Mouse (Mus musculus): ENCODE measurements at regions not wholly inside any gene's neighbourhood (a gene's known extent, or its start where the extent isn't known, plus 50 kb on each side); places are given as distances from the start of the nearest gene placed in this dataset.

DNA sequence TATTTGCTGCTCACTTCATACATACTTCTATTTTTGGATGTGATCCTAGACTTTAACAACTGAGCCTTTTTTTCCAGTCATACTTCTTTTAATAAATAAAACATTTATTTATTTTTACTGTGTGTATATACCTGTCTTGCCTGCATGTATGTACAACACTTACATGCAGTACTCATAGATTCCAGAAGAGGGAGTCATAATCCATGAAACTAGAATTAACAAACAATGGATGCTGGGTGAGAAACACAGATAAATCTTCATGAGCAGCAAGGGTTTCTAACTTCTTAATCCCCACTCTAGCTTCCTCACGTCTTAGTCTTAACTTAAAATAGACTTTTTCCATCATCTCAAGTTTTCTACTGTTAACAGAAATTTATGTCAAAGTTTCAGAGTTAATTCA is 1253.7 kb upstream of the Nr2f1 start:
- whole genome bisulfite sequencing, result 57% methylated on average over 1 of the region's 1 CpGs
- DNase-seq, result no peak
- Histone ChIP-seq H3K4me1 (ENCODE audit: control insufficient read depth, insufficient read depth, low read length) (no peaks in the 10 kb centered on the region), H3K27ac (ENCODE audit: insufficient read depth, low read depth, low read length) (no peak overlapping the region), H3K4me3 (ENCODE audit: insufficient read depth, low read depth, low read length) (no peak overlapping the region), H3K36me3 (ENCODE audit: control insufficient read depth, insufficient read depth, low read length) (no peaks in the 10 kb centered on the region), H3K27me3 (replicated peaks; ENCODE audit: control insufficient read depth, insufficient read depth, low read length) (no peaks in the 10 kb centered on the region)
- no peak for TF ChIP-seq CTCF (conservative IDR thresholded peaks at IDR 0.05; ENCODE audit: insufficient read depth, insufficient read length, low read depth, low read length)
- TF ChIP-seq POLR2A (IDR thresholded peaks at IDR 0.05; ENCODE audit: low read depth, low read length), result no peak

DNA sequence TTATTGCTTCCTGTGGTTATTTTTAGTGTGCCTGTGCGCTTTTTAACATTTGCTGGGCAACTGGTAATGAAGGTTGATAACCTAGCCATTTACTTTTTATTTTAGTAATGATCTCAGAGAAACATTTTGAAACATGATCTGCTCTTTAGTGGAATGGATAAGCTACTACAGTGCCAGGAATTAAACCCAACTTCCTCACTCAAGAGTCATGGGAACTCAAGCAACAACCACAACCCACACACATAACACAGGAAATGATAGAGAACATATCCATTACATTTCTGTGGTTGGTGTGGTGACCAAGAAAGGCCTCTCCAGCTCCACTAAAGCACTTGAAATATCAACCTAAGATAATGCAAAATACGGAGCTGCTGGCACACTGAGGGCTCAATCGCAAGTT is 1243.6 kb upstream of the Nr2f1 start:
- Histone ChIP-seq H3K27ac (ENCODE audit: insufficient read depth, low read depth, low read length) (no peak overlapping the region), H3K4me3 (ENCODE audit: insufficient read depth, low read depth, low read length) (no peak overlapping the region), H3K36me3 (ENCODE audit: control insufficient read depth, insufficient read depth, low read length) (no peaks in the 10 kb centered on the region), H3K4me1 (ENCODE audit: control insufficient read depth, insufficient read depth, low read length) (no peaks in the 10 kb centered on the region), H3K27me3 (replicated peaks; ENCODE audit: control insufficient read depth, insufficient read depth, low read length) (no peaks in the 10 kb centered on the region)
- DNase-seq, result no peak
- 70% methylated on average over 3 of the region's 3 CpGs for WGBS
- TF ChIP-seq CTCF (conservative IDR thresholded peaks at IDR 0.05; ENCODE audit: insufficient read depth, insufficient read length, low read depth, low read length) (no peak), POLR2A (IDR thresholded peaks at IDR 0.05; ENCODE audit: low read depth, low read length) (no peak)

DNA sequence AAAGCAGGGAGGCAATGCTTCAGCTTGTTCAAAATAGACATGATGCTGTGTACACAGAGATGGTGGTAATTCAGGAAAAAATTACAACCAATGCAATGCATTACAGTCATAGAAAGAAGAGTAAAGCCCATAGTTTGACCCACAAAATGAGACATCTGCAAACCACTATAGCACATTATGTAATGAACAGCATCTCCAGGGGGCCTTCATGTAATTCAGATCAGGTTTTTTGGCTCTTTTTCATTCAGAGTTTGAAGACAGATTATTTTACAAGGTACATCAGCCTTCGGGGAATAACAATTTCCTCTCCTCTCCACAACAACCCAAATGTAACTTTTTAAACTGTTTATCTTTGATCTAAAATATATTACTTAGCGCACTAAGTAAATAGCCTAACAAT is 1243.1 kb upstream of the Nr2f1 start:
- Histone ChIP-seq H3K4me1 (ENCODE audit: control insufficient read depth, insufficient read depth, low read length) (no peaks in the 10 kb centered on the region), H3K27ac (ENCODE audit: insufficient read depth, low read depth, low read length) (no peak overlapping the region), H3K36me3 (ENCODE audit: control insufficient read depth, insufficient read depth, low read length) (no peaks in the 10 kb centered on the region), H3K4me3 (ENCODE audit: insufficient read depth, low read depth, low read length) (no peak overlapping the region), H3K27me3 (replicated peaks; ENCODE audit: control insufficient read depth, insufficient read depth, low read length) (no peaks in the 10 kb centered on the region)
- 49% methylated on average over 2 of the region's 2 CpGs for WGBS
- no peak for DNase-seq
- TF ChIP-seq POLR2A (IDR thresholded peaks at IDR 0.05; ENCODE audit: low read depth, low read length) (no peak), CTCF (conservative IDR thresholded peaks at IDR 0.05; ENCODE audit: insufficient read depth, insufficient read length, low read depth, low read length) (no peak)

DNA sequence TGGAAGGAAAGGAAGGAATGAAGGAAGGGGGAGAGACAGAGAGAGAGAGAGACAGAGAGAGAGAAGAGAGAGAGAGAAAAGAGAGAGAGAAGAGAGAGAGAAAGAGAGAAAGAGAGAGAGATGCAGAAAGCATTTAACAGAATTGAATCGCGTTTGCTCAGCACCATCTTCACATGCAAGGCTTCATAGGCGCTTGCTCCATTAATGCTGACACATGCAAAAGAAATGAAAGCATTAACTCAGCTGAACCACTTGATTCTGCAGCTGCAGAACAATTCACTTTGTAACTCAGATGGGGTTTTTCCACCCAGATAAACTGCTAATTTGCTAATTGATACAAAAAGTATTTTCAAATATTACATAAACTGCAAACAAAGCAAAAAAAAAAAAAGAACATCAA is 1231.9 kb upstream of the Nr2f1 start:
- no peak overlapping the region for H3K27ac ChIP-seq (ENCODE audit: insufficient read depth, low read depth, low read length)
- no peaks in the 10 kb centered on the region for H3K36me3 ChIP-seq (ENCODE audit: control insufficient read depth, insufficient read depth, low read length)
- H3K4me1 ChIP-seq (ENCODE audit: control insufficient read depth, insufficient read depth, low read length), result no peaks in the 10 kb centered on the region
- TF ChIP-seq POLR2A (IDR thresholded peaks at IDR 0.05; ENCODE audit: low read depth, low read length) (no peak), CTCF (conservative IDR thresholded peaks at IDR 0.05; ENCODE audit: insufficient read depth, insufficient read length, low read depth, low read length) (no peak)
- H3K27me3 ChIP-seq (replicated peaks; ENCODE audit: control insufficient read depth, insufficient read depth, low read length), result no peaks in the 10 kb centered on the region
- H3K4me3 ChIP-seq (ENCODE audit: insufficient read depth, low read depth, low read length), result no peak overlapping the region
- WGBS, result 55% methylated on average over 3 of the region's 3 CpGs
- DNase-seq, result no peak

DNA sequence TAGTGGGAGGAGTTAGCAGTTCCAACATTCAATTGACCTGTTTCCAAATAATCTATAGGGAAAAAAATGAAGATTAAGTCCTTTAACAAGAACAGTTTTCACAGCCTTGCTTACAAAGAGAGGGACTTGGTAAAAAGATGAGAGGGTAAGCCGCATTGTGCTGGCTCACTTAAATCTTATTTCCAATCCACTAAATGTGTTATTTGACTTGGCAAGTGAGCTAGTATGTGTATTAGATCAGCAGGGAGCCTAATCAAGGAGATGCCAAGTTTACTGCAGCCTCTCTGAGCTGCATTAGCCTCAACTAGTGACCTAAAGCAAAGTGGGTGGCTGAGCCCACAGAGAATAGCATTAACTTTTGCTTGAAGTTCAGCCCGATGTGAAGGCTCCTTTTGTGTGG is 1231.4 kb upstream of the Nr2f1 start:
- H3K27me3 ChIP-seq (replicated peaks; ENCODE audit: control insufficient read depth, insufficient read depth, low read length), result no peaks in the 10 kb centered on the region

DNA sequence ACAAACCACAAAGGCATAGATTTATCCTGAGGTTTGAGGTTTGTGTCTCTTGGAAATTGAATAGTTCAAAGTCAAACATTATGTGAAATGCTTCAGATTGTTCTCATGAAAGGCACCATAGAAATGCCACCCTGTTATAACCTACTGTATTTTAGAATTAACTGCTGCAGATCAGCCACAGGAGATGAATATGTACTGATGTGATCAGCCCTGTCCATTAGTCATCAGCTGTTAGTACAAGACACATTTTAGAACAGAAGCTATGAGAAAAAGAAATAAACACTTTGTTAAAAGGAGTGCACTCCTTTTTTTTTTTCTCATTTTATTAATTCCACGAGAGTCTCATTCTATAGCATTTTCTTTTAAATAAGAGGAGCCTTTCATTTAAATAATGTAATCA is 1231.0 kb upstream of the Nr2f1 start:
- H3K4me1 ChIP-seq (ENCODE audit: control insufficient read depth, insufficient read depth, low read length), result no peaks in the 10 kb centered on the region
- H3K4me3 ChIP-seq (ENCODE audit: insufficient read depth, low read depth, low read length), result no peak overlapping the region
- no peak for DNase-seq
- H3K36me3 ChIP-seq (ENCODE audit: control insufficient read depth, insufficient read depth, low read length), result no peaks in the 10 kb centered on the region
- WGBS, result 74% methylated on average over 1 of the region's 1 CpGs
- no peaks in the 10 kb centered on the region for H3K27me3 ChIP-seq (replicated peaks; ENCODE audit: control insufficient read depth, insufficient read depth, low read length)
- TF ChIP-seq CTCF (conservative IDR thresholded peaks at IDR 0.05; ENCODE audit: insufficient read depth, insufficient read length, low read depth, low read length) (no peak), POLR2A (IDR thresholded peaks at IDR 0.05; ENCODE audit: low read depth, low read length) (no peak)
- no peak overlapping the region for H3K27ac ChIP-seq (ENCODE audit: insufficient read depth, low read depth, low read length)

More for the DNA sequence above, 1231.4 kb upstream of the Nr2f1 start:
- no peak for DNase-seq
- H3K27ac ChIP-seq (ENCODE audit: insufficient read depth, low read depth, low read length), result no peak overlapping the region
- H3K4me1 ChIP-seq (ENCODE audit: control insufficient read depth, insufficient read depth, low read length), result no peaks in the 10 kb centered on the region
- no peaks in the 10 kb centered on the region for H3K36me3 ChIP-seq (ENCODE audit: control insufficient read depth, insufficient read depth, low read length)
- H3K4me3 ChIP-seq (ENCODE audit: insufficient read depth, low read depth, low read length), result no peak overlapping the region
- WGBS, result 45% methylated on average over 2 of the region's 2 CpGs
- TF ChIP-seq CTCF (conservative IDR thresholded peaks at IDR 0.05; ENCODE audit: insufficient read depth, insufficient read length, low read depth, low read length), result no peak
- TF ChIP-seq POLR2A (IDR thresholded peaks at IDR 0.05; ENCODE audit: low read depth, low read length), result no peak

DNA sequence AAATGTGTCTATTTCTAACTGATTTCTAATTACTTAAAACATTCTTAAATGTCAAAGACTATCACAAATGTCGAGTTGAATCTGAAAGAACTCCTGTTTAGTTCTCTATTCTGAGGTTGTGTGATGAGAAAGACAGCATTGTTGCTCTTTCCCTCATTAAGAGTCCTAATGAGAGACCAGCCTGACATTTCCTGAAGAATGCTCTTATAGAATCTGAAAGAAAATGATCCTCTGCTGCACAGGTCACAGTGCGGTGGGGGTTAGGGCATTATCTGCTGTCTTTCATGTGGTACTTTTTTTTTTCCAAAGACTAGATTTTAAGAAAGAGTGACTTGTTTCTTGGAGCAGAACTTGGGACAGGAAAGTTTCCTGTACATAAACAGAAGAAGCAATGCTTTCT is 1218.3 kb upstream of the Nr2f1 start:
- DNase-seq, result no peak
- Histone ChIP-seq H3K27me3 (replicated peaks; ENCODE audit: control insufficient read depth, insufficient read depth, low read length) (no peaks in the 10 kb centered on the region), H3K36me3 (ENCODE audit: control insufficient read depth, insufficient read depth, low read length) (no peaks in the 10 kb centered on the region), H3K4me1 (ENCODE audit: control insufficient read depth, insufficient read depth, low read length) (no peaks in the 10 kb centered on the region), H3K4me3 (ENCODE audit: insufficient read depth, low read depth, low read length) (no peak overlapping the region), H3K27ac (ENCODE audit: insufficient read depth, low read depth, low read length) (no peak overlapping the region)
- TF ChIP-seq POLR2A (IDR thresholded peaks at IDR 0.05; ENCODE audit: low read depth, low read length) (no peak), CTCF (conservative IDR thresholded peaks at IDR 0.05; ENCODE audit: insufficient read depth, insufficient read length, low read depth, low read length) (no peak)
- WGBS, result 70% methylated on average over 2 of the region's 2 CpGs

DNA sequence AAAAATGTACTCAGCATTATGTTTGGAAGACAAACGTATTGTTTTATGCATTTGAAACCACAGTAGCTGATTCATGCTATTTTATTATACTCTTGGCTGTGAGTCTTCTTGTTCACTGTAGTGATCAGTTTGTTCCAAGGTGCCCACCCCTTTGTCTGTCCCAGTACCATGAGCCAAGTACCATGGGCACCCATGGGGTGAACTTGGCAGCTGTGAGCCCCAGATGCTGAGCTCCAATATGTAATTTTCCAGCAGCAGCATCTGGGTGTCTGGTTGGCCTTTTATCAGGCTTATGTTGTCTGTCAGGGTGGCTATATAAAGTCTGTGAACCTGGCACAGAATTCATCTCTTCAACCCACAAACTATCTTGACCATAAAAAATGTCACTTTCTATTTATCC is 1200.5 kb upstream of the Nr2f1 start:
- no peak for DNase-seq
- TF ChIP-seq CTCF (conservative IDR thresholded peaks at IDR 0.05; ENCODE audit: insufficient read depth, insufficient read length, low read depth, low read length), result no peak
- TF ChIP-seq POLR2A (IDR thresholded peaks at IDR 0.05; ENCODE audit: low read depth, low read length), result no peak
- Histone ChIP-seq H3K27me3 (replicated peaks; ENCODE audit: control insufficient read depth, insufficient read depth, low read length) (no peaks in the 10 kb centered on the region), H3K4me3 (ENCODE audit: insufficient read depth, low read depth, low read length) (no peak overlapping the region), H3K4me1 (ENCODE audit: control insufficient read depth, insufficient read depth, low read length) (no peaks in the 10 kb centered on the region), H3K36me3 (ENCODE audit: control insufficient read depth, insufficient read depth, low read length) (no peaks in the 10 kb centered on the region), H3K27ac (ENCODE audit: insufficient read depth, low read depth, low read length) (no peak overlapping the region)
- WGBS, result 64% methylated on average over 1 of the region's 1 CpGs
